Mouse (Mus musculus) erythroblast, embryonic 14.5 days (primary cell): ENCODE results near the gene Sod3.

Source experiments
- GATA1 ChIP-seq: IDR thresholded peaks from 2 replicates; pipeline ENCODE4 v1.6.1; 2012; ENCODE audit warnings: low read length, inconsistent platforms, mixed read lengths
- TAL1 ChIP-seq: IDR thresholded peaks from 3 replicates; pipeline ENCODE4 v1.6.1; 2012; ENCODE audit warnings: low read length, inconsistent platforms, mixed read lengths

DNA sequence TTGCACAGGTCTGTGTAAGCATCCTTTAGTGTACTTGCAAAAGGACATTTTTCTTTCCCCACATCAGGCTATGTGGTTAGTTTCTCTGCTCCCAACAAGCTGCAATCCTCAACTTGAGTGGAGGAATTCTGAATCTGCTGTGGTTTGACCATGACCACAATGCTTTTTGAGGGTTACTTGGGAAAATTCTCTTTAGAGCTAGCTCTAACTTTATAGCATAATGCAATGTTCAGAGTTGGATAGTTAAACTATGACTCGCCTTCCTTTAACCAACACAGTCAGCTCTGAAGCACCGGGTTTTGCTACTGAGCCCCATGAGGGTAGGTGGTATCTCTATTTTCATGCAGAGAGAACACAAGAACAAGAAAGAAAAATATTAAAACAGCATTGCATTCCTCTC, 12.0 kb upstream of the Sod3 start:
- TF ChIP-seq TAL1 (no peak), GATA1 (no peak)
